Mouse (Mus musculus) layer of hippocampus, adult 9-11 months (tissue): Measurements from ENCODE around the gene Stat6.
A peak's percentile ranks its signal among the peaks of the same experiment; 100 is the strongest.
"Not testable (repeated sequence)": the region's sequence is repeated elsewhere in the genome, so short reads cannot be mapped to it uniquely, and the experiment has no call there.

Source experiments
- DNase-seq: peaks from one replicate; pipeline ENCODE4 v3.0.0; 2022

Stat6 gene

GRCm38 (mm10) chr10:127654970-127655579 lies 12.3 kb downstream of the Stat6 start:
- DNase-seq = no peak

- DNase-seq = not testable (repeated sequence)
Observed at GRCm38 (mm10) chr10:127657617-127658016, 14.8 kb downstream of the Stat6 start.

GRCm38 (mm10) chr10:127658076-127658475 lies 15.3 kb downstream of the Stat6 start:
- DNase-seq = no peak

GRCm38 (mm10) chr10:127659551-127659950 lies 16.8 kb downstream of the Stat6 start:
- DNase-seq = no peak

- DNase-seq = no peak
Observed at GRCm38 (mm10) chr10:127661291-127661914, 18.6 kb downstream of the Stat6 start.

GRCm38 (mm10) chr10:127661915-127662663 lies 19.3 kb downstream of the Stat6 start:
- peak; percentile 61 for DNase-seq

GRCm38 (mm10) chr10:127662666-127663253 lies 20.0 kb downstream of the Stat6 start:
- DNase-seq = no peak

- DNase-seq = no peak
Observed at GRCm38 (mm10) chr10:127663590-127663989, 20.8 kb downstream of the Stat6 start.

- no peak for DNase-seq
Observed at GRCm38 (mm10) chr10:127664166-127664565, 21.4 kb downstream of the Stat6 start.

- no peak for DNase-seq
Observed at GRCm38 (mm10) chr10:127664891-127665290, 22.1 kb downstream of the Stat6 start.

GRCm38 (mm10) chr10:127665366-127666181 lies 22.8 kb downstream of the Stat6 start:
- DNase-seq = no peak

GRCm38 (mm10) chr10:127666501-127667268 lies 23.9 kb downstream of the Stat6 start, which contains the start of gene Nemp1:
Nemp1 (plus strand) TSS chr10:127666901.
- peak; percentile 89 for DNase-seq

GRCm38 (mm10) chr10:127667269-127668092 lies 24.7 kb downstream of the Stat6 start:
- DNase-seq = peak; percentile 91

- DNase-seq = peak; percentile 86
Observed at GRCm38 (mm10) chr10:127668093-127669050, 25.6 kb downstream of the Stat6 start, which contains the start of gene Nab2. Nab2 (minus strand) TSS chr10:127668568.

GRCm38 (mm10) chr10:127669170-127669569 lies 26.4 kb downstream of the Stat6 start:
- peak; percentile 55 for DNase-seq

- DNase-seq = no peak
Observed at GRCm38 (mm10) chr10:127670185-127670584, 27.4 kb downstream of the Stat6 start.

- DNase-seq = no peak
Observed at GRCm38 (mm10) chr10:127671276-127671675, 28.5 kb downstream of the Stat6 start.

GRCm38 (mm10) chr10:127674046-127674655 lies 31.4 kb downstream of the Stat6 start:
- no peak for DNase-seq
